Mouse (Mus musculus): ENCODE results near the gene Chl1. TPM values are rescaled to one million over a fixed set of nuclear protein-coding genes. Genes with fewer than 3 reads are reported as not detected.

The Chl1 gene
- under 1 TPM in 1 of 3 experiments, not detected in 2; 0.30 TPM for polyA plus RNA-seq (2017; shearing (Covaris generic))

DNA sequence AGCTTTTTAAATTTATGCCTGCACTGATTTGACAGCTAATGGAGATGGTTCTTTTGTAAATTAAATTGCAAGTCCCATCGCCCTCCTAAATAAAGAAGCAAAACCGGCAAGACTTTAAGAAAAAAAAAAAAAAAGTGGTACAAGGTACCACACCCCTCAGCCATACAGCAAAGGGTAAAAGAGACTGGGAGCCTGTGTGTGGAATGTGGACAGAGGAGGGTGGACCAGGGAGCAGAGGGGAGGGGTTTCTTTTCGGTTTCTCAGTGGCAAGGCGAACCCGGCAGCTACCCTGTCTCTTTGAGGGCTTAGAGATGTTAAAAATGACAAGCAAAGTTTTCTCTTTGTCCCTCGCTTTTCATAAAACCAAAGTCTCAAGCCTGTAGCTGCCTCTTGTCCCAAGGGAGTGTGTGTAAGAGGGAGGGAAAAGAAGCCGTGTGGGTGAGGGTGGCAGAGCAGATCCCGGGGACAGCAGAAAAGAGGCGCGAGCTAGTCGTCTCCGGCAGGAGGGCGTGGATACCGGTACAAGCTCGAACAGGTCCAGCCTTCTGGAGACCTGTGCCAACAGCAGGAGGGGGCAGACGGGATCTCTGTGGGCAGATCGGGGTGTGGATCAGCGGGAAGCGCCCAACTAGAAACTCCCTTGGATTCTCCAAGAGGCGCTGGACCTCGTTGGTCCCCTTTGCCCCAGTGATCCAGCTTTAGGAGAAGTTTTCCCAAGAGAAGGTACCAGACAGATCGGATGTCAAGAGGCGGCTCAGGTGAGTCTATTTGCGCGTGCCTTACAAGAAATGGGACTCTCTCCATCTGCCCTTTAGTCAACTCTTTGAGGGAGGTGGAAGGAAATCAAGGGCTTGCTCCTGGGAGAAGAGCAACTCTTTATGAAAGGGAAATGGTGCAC, at the start of gene Chl1:
Gene Chl1 (plus strand): TSS at position 195 of the 898 bp plus-strand sequence.
- no peak for ATAC-seq

DNA sequence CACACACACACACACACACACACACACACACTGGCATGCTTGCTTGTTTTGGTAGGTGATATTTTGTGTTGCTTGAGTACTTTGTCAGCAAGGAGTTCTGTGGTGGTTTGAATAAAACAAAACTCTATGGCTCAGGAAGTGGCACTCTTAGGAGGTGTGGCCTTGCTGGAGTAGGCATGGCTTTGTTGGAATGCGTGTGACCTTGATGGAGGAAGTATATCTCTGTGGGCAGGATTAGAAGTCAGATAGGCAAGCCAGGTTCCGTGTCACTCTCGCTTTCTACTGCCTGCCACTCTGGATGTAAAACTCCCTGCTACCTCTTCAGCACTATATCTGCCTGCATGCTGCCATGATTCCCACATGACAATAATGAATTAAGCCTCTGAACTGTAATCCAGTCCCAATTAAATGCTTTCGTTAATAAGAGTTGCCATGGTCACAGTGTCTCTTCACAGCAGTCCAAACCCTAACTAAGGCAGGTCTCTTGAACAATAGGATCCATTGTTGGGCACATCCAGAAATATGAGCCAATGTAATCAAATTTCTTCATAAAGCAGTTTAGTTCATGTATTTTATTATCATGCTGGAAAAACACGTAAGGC, 44.8 kb upstream of the Chl1 start:
- ATAC-seq = no peak

DNA sequence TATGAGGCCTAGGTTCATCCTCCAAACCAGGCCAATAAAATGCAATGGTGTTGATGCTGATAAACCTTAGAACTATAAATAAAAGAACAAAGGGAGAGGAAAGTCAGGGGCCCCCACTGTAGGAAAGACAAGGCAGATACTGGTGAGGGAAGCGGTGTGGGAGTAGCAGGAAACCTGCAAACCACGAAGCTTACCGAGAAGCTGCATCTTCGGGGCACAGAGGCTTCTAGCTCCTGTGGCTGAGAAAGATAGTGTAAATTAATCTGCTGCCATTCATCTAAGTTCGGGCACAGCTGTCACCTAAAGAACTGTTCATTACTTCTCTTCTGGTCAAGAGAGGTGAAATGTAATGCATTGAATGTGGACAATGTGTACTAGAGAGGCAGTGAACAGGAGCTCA, 37.1 kb upstream of the Chl1 start:
- peak; percentile 62 for ATAC-seq

DNA sequence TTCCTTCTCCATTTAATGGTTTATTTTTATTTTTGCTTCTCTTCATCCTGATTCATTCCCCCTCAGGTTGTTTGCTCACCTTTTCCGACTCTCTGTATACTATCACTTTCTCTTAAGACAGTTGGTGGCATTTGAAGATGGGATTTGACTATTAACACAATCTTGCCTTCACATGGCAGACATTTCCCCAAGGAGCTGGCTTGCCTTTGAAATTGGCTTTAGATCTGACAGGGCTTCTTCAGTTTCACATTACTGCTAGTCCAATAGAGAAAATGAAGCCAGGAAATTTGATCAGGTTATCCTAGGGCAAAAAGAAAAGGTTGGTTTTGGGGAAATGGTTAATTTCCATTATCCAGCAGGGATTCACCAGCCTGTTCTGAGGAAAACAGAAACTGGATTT, 23.2 kb upstream of the Chl1 start:
- ATAC-seq = no peak

DNA sequence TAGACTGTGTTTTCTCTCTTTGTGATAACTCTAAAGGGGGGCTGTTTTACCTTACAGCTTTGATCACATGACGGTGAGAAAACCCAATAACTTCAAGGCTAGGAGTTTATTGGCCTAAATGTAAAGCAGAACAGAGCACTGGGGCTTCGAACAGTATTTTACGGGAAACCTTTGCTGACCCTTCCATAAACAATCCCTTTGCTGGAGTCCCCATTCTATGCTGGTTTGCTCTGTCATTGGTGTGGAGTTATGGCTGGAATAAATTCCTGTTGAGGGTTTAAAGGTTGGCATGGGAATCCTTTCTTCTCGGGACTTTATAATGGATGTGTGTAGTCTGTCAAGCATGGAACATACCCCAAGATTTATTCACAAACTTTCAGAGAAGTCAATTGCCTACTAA, 12.0 kb upstream of the Chl1 start:
- no peak for ATAC-seq

DNA sequence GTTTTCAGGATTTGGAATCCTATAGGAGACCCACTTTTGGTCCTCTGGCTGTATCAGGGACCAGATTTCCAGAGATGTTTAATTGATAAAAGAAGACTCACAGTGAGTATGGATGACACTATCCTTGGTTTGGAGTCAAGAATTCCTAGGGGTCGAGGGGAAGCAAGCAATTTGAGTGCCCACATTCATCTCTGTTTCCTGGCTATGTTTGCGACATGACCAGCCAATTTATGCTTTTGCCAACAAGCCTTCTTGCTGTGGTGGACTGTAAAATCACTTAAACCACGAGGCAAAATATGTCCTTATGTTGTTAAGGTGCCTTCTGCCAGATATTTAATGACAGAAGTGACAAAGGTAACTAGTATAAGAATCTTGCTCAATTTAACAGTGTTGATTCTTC, 6.3 kb upstream of the Chl1 start:
- no peak for ATAC-seq

DNA sequence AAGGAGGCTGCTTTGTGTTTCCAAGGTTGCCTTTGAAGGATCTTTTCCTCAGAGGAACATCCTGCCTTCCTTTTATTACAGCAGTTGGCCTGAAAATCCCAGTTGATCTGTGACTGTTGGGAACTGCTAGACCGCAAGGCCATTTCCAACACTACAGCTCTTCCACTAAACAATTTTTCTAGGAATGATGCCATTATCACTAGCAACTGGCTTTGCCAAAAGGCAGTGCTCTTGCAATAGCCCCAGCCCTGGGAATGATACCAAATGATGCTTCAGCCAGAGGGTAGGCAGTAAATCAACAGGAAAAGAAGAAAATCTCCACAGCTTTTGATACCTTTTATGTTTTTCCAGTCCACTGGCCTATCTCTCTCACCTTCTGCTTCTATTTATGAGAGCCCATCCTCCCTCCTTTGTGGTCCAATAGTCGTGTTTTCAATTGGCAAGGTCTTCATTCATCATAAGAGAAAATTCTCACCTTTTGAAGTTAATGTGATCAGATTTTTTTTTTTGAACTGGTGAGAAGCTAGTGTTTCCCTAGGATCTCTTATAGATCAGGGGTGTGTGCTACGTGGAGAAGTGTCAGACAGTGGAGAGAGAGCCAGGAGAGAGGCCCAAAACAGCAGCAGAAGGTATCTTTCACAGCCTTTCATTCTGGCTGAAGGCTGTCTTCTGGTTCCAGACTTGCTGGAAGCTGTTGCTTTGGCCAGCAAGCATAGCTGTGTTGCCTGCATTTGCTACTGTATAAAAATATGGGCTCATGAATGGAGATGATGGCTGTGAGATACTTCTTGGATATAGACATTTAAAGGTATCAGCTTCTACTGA, 2.4 kb upstream of the Chl1 start:
- no peak for ATAC-seq

DNA sequence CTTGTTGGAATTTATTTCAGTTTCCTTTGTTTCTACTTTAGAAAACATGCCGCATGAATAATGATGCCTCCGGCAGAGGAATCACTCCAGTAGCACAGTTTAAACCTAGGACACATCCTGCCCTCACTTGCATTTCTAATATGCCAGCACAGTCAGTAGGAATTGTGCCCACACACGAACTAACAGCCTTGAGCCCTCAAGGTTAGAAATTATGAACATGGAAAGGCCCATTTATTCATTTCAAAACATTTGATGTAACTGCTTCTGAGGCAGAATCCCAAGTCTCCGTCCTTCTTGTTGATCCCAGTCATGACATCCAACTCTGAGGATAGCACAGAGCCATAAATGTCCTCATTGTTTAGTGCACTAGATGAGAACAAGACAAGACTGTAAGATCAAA, 790 bp upstream of the Chl1 start:
- no peak for ATAC-seq

DNA sequence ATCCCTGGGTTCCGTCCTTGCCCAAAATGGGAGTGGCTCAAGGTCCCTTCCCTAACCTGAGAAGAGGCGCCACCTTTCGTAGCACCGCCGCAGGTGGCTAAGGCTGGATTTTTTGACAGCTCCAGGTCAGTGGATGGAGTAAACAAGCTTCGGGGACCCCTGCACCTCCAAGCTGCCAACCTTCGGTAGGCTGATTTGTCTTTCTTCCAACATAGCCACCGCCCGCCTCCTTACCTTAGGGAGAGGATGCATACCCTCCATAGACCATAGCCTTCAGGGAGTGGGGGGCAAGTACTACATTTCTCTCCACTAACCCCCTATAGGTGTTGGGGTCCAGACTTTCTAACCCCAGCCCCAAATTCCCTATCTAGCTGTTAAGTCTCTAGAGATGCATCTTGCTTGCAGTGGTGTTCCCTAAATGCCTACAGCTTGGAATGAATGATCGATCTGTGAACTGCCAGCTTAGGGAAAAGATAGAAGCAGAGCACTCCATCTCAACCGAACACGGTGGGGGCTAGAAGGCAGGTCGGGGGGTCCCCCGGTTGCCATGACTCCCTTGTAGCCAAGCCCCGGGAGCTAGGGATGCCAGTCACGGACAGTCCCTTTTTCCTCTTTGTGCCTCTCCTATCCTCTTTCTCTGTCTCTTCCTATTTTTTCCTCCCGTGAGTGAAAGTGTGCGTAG, 1.0 kb downstream of the Chl1 start:
- ATAC-seq = no peak

DNA sequence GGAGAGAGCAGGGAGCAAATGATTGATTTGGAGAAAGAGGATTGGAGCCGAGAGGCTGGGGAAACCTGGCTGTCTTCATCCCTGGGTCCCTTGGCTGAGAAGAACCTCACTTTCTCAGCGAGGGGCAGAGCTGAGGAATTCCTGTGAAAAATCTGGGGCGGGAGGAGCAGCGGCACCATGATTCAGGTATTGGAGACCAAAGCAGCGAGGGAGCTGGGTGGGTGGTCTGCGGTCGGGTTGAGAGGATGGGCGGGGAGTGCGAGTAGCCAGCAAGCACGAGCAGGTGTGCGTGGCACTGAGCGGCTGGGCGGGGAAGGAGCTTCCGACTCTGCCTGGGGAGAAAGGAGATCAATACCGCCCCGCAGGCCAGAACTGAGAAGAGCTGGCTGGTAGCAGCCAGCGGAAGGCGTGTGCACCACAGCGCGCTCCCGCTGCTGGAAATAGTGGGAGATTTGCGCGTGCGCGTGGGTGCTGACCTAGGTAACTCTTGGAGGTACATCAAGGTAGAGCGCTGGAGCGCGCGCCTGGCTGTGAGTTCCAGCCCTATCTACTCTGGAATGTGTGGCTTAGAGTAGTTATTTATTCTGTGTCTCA, 1.7 kb downstream of the Chl1 start:
- no peak for ATAC-seq

DNA sequence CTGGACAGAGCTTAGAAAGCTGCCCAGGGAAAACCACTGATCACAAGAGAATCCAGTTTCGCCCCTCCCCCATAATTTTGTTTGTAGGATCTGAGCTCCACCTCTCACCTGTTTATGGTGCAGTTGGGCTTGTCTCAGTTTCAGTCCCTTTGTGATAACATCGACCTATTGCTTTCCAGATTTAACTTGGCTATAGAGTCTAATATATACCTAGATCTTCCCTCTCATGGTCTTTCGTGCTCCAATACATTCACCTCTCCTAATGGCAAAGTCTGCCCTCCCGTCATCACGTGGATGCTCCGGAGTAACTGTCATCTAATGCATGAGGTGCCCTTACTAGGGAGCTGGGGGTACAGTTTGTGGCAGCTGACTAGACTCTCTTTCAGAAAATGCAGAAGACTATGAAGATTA, 2.5 kb downstream of the Chl1 start:
- no peak for ATAC-seq

DNA sequence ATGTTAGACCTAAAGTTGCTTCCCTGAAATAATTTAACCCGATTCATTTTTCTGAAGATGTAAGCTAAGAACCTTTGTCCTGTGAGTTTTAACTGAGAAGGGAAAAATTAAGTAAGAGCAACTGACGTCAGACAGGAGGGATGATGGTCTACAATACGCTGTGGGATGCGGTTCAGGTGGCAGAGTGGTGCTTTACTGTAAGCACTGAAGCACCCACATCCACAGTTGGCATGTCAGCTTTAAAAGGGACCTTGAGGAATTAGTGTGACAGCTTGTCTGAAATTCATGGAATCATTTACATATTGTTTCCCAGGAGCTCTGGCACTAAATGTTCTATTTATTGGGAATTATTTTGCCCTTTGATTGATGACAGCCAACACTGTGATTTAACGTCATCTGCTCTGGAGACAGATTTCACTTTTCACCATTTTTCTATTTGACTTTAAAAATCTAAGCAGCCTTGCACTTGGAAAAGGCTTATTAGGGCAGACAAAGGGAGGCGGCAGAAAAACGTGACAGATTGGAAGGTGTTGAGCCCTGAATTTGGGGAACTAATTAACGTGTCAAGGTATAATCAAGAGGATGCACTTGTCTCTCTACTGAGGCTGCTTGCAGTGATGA, 3.3 kb downstream of the Chl1 start:
- ATAC-seq = no peak

DNA sequence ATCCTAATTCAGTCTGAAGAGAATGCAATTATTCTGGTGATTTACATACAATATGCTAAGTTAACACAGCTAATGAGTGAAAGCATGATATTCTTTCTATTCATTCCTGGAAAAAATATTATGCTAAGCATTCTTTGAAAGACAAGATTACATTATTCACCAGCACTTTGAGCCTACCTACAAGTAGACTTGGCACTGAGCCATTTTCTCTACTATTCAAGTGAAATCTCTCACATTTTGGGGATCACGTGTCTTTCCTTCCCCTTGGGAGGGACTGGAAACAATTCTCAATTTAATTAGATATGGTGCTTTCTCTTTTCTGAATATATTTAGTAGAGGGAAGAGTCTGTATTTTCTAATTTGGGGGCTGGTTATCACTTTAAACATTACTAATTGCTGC, 4.0 kb downstream of the Chl1 start:
- ATAC-seq = no peak

DNA sequence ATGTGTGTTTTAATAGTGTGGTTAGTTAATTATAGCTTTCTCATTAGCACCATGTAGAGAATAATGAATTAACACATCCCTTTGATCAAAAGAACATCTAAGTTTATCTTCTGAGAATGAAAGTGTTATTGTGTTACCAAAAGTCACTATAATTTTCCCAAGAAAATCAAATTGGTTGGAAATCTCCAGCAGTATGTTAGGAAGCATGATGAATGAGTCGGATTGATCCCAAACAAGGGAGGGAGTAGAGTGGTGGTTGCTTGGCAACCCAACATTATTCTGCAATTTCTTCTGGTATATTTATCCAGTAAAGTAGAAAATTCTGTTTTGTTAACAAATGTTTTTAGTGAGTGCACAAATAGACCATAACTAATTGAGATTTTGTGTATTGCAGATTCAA, 4.4 kb downstream of the Chl1 start:
- ATAC-seq = no peak

DNA sequence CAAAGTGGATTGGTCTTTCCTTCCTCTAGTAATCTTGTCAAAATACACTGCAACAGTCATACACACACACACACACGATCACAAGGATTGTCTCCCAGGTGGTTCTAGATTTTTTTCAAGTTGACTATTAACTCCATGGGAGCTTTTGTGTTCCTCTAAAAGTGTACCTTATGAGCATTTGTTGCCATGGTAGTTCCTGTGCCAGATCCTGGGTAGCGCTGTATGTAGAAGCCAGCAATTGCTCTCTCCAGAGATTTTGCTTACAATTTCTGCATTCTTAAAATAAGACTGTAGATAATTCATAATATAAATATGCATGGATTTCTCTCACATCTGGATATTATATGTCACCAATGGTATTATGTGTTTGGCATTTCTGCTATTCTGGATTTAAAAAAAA, 9.2 kb downstream of the Chl1 start:
- no peak for ATAC-seq

DNA sequence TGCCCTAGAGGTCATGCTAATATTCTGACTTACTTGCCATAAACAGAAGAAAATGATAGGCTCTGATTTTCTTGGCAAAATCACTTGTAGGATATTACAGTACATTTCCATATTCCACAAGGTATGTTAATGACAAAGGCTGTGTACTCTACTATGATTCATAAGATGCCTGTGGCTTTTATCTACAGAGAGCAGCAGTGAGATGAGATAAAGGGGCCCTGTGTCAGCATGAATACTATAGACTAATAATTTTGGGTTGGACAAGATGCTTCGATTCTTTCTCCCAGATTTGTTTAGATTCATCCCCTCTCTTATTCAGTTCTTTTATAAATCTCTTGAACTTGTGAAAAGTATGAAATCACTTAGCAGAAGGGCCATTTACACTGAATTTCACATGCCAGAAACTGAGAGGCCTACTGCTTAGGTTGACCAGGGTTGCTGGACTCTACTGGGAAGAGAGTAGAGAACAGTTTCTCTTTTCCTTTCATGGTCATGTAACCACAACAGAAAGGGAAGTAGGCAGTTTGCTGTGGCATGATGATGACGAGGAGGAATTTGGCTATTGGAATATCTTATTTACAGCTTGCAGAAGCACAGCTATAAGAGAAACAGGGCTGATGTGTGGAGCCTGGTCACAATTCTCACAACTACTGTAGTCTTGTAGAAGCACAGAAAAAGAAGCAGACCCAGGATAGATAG, 15.1 kb downstream of the Chl1 start:
- ATAC-seq = no peak

DNA sequence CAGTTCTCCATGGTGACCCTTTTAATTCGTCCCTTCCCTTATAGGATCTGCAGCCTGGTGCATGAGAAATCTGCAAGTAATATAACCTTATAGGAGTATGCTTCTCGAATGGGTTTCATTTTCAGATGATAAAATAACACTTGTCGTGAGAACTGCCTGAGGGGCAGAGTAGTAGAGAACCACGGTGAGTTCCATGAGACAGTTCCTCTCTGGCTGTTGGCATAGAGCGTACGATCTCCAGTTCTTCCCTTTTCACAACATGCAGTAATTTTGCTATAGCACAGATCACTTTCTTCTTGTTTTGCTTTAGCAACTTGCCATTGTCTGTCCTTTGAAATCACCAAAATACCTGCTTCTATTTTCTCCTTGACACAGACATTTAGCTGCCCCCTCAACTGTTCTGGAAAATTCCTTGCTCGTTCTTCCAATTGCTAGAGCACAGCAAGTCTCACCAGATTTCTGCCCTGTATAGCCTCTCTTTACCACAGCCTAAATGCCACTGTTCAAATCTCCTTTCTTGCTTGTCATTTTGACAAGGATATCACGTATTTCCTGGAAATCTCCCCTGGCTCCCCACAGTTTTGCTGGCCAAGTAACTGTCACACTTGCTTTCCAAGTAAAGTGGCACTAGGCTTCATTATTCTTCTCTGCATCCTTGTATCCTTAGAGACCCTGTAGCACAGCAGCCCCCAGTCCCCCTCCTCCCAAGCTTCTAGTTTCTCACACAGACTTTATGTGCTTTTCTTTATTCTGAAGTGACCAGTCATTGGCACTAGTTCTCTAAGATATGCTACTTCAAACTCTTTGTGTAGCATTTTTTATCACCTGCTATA, 16.8 kb downstream of the Chl1 start:
- no peak for ATAC-seq

DNA sequence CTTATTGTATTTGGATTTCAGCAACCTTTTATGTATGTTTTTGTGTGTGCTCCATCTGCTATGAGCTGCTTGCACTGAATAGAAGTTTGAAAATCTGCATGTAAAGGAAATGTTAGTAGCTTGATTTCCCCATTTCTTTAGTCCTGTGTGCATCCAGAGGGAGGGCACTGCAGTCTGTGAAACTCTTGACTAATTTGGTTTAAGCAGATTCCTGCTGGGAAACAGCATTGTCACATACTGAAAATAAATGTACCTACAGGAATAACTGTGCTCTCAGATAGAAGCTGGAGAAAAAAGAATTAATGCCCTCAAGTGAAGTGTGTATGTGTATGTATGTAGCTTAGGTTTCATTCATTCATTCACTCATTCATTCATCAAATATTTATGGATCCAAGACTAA, 22.7 kb downstream of the Chl1 start:
- ATAC-seq = no peak

DNA sequence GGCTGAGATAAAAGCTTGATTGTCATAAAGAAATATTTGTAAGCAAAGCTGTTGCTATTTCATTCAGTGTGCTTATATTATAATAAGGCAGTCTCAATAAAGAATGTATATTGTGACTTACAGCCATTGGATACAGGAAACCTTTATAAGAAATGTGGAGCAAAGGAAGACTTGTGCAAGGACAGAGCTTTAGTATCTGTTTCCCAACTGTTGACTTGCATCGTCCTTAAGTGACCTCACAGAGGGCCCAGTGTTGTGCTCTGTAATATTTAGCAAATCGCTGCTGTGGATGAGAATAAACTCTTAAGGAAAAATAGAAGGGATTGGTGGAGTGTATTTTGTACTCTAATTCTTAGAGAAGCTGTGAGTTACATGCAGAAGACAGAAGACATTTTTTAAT, 23.6 kb downstream of the Chl1 start:
- no peak for ATAC-seq

DNA sequence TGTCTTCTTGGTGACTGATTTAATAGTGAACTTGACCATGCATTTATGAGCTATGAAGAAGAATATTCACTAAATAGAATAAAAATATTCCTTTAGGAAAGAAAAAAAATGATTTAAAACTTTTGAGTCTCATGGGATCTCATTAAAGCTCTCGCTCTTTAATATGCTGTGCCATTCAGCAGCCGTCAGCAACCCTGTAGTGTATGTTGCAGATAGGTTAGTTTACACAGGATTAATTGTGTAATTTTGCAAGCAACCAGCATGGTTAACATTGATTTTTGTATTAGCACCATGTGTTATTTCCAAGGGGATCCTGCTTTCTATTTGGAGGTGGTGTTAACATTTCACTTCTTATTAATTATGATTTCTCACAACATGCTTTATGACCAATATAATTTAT, 32.2 kb downstream of the Chl1 start:
- ATAC-seq = no peak
